Mouse (Mus musculus) hindbrain, embryonic 10.5 days (tissue): ENCODE data around the gene Atg101. TPM values are rescaled to one million over a fixed set of nuclear protein-coding genes. Genes with fewer than 3 reads are reported as not detected.

Experiments
- DNase-seq: peaks from one replicate; pipeline ENCODE4 v3.0.0-alpha.2; 2017; ENCODE audit warnings: low spot score
- H3K27ac ChIP-seq: fragments of 300-500 bp; sonication (generic); 2 replicates; pipeline ENCODE4 v1.5.1; 2016; ENCODE audit warnings: mild to moderate bottlenecking, moderate library complexity
- H3K27me3 ChIP-seq: fragments of 300-500 bp; sonication (generic); 2 replicates; pipeline ENCODE4 v1.6.1; 2016; ENCODE audit warnings: mild to moderate bottlenecking; ENCODE audit not compliant: poor library complexity, insufficient read depth, severe bottlenecking
- H3K36me3 ChIP-seq: fragments of 300-500 bp; sonication (generic); 2 replicates; pipeline ENCODE4 v1.6.1; 2016; ENCODE audit warnings: mild to moderate bottlenecking, moderate library complexity
- H3K4me1 ChIP-seq: fragments of 300-500 bp; sonication (generic); replicated peaks from 2 replicates; pipeline ENCODE4 v1.6.1; 2016; ENCODE audit warnings: mild to moderate bottlenecking
- H3K4me3 ChIP-seq: fragments of 300-500 bp; sonication (generic); 2 replicates; pipeline ENCODE4 v1.5.1; 2016; ENCODE audit warnings: mild to moderate bottlenecking, moderate library complexity
- H3K9me3 ChIP-seq: fragments of 300-500 bp; sonication (generic); 2 replicates; pipeline ENCODE4 v1.6.1; 2016; ENCODE audit warnings: mild to moderate bottlenecking, moderate library complexity
- WGBS: fragments of 180-500 bp; shearing (Covaris S2); methylation state at CpG from one replicate; pipeline ENCODE4 v1.1.7; 2016; 5-methylcytosine and 5-hydroxymethylcytosine counted together
- polyA plus RNA-seq: library from polyadenylated mRNA; unstranded; fragments of >200 nt; fragmentation: Nextera tagmentation; extraction: Ambion mirVana; gene quantifications from 2 replicates; pipeline ENCODE4 v1.2.1, GENCODE M21; 2016

The Atg101 gene
- polyA plus RNA-seq, 1 experiment from 2014 or later: 82.1 TPM

GRCm38 (mm10) chr15:101259922-101260321 lies 24.1 kb upstream of the Atg101 start:
- Histone ChIP-seq H3K36me3 (no peaks in the 10 kb centered on the region), H3K27ac (no peak overlapping the region), H3K4me3 (no peak overlapping the region), H3K4me1 (peaks cover 52% of the 10 kb centered on the region), H3K9me3 (no peaks in the 10 kb centered on the region), H3K27me3 (peaks cover 20% of the 10 kb centered on the region)
- no peak for DNase-seq
- 80% methylated on average over 3 of the region's 3 CpGs for WGBS

- Histone ChIP-seq H3K36me3 (no peaks in the 10 kb centered on the region), H3K27ac (no peak overlapping the region), H3K4me1 (peaks cover 52% of the 10 kb centered on the region), H3K27me3 (peaks cover 22% of the 10 kb centered on the region), H3K4me3 (no peak overlapping the region), H3K9me3 (no peaks in the 10 kb centered on the region)
- 57% methylated on average over 10 of the region's 10 CpGs for WGBS
- DNase-seq: no peak
Measured at GRCm38 (mm10) chr15:101260387-101260786, 23.7 kb upstream of the Atg101 start.

- WGBS: 68% methylated on average over 13 of the region's 13 CpGs
- Histone ChIP-seq H3K4me1 (peaks cover 53% of the 10 kb centered on the region), H3K4me3 (no peak overlapping the region), H3K27me3 (peaks cover 26% of the 10 kb centered on the region), H3K9me3 (no peaks in the 10 kb centered on the region), H3K27ac (peak overlapping the region; percentile 64), H3K36me3 (no peaks in the 10 kb centered on the region)
- no peak for DNase-seq
Measured at GRCm38 (mm10) chr15:101260874-101261622, 23.0 kb upstream of the Atg101 start.

- peaks cover 41% of the 10 kb centered on the region for H3K27me3 ChIP-seq
- H3K4me1 ChIP-seq: peaks cover 55% of the 10 kb centered on the region
- 69% methylated on average over 5 of the region's 5 CpGs for WGBS
- no peak for DNase-seq
- H3K36me3 ChIP-seq: no peaks in the 10 kb centered on the region
- no peaks in the 10 kb centered on the region for H3K9me3 ChIP-seq
- no peak overlapping the region for H3K4me3 ChIP-seq
- no peak overlapping the region for H3K27ac ChIP-seq
Measured at GRCm38 (mm10) chr15:101262502-101262901, 21.6 kb upstream of the Atg101 start.

- WGBS: under 1% methylated on average over 57 of the region's 57 CpGs
- H3K4me1 ChIP-seq: peaks cover 58% of the 10 kb centered on the region
- H3K36me3 ChIP-seq: peaks cover 8% of the 10 kb centered on the region; the same call in 1 of the 2 replicates
- no peaks in the 10 kb centered on the region for H3K9me3 ChIP-seq
- H3K4me3 ChIP-seq: peak overlapping the region; percentile 61
- peaks cover 61% of the 10 kb centered on the region for H3K27me3 ChIP-seq
- peak; percentile 77 for DNase-seq
- peak overlapping the region; percentile 82 for H3K27ac ChIP-seq
Measured at GRCm38 (mm10) chr15:101266132-101266963, 17.7 kb upstream of the Atg101 start.

- H3K27me3 ChIP-seq: peaks cover 61% of the 10 kb centered on the region
- no peak for DNase-seq
- WGBS: 7% methylated on average over 25 of the region's 25 CpGs
- peak overlapping the region; percentile 61 for H3K4me3 ChIP-seq
- H3K4me1 ChIP-seq: peaks cover 49% of the 10 kb centered on the region
- H3K27ac ChIP-seq: peak overlapping the region; percentile 82
- H3K36me3 ChIP-seq: peaks cover 18% of the 10 kb centered on the region
- H3K9me3 ChIP-seq: no peaks in the 10 kb centered on the region
Measured at GRCm38 (mm10) chr15:101267053-101268032, 16.7 kb upstream of the Atg101 start.

- Histone ChIP-seq H3K4me1 (peaks cover 44% of the 10 kb centered on the region), H3K27ac (no peak overlapping the region), H3K27me3 (peaks cover 43% of the 10 kb centered on the region), H3K36me3 (peaks cover 38% of the 10 kb centered on the region), H3K4me3 (no peak overlapping the region), H3K9me3 (no peaks in the 10 kb centered on the region)
- DNase-seq: no peak
- 93% methylated on average over 29 of the region's 29 CpGs for WGBS
Measured at GRCm38 (mm10) chr15:101270101-101270820, 13.8 kb upstream of the Atg101 start.

- H3K9me3 ChIP-seq: no peaks in the 10 kb centered on the region
- no peak for DNase-seq
- peaks cover 38% of the 10 kb centered on the region for H3K36me3 ChIP-seq
- WGBS: 74% methylated on average over 3 of the region's 3 CpGs
- peaks cover 37% of the 10 kb centered on the region for H3K4me1 ChIP-seq
- H3K4me3 ChIP-seq: no peak overlapping the region
- H3K27me3 ChIP-seq: peaks cover 34% of the 10 kb centered on the region
- H3K27ac ChIP-seq: no peak overlapping the region
Measured at GRCm38 (mm10) chr15:101271107-101271506, 13.0 kb upstream of the Atg101 start.

GRCm38 (mm10) chr15:101271513-101271912 lies 12.6 kb upstream of the Atg101 start:
- 85% methylated on average over 15 of the region's 15 CpGs for WGBS
- peaks cover 30% of the 10 kb centered on the region for H3K27me3 ChIP-seq
- no peak for DNase-seq
- H3K4me3 ChIP-seq: no peak overlapping the region
- no peak overlapping the region for H3K27ac ChIP-seq
- H3K36me3 ChIP-seq: peaks cover 38% of the 10 kb centered on the region
- no peaks in the 10 kb centered on the region for H3K9me3 ChIP-seq
- peaks cover 37% of the 10 kb centered on the region for H3K4me1 ChIP-seq

GRCm38 (mm10) chr15:101274380-101274779 lies 9.7 kb upstream of the Atg101 start:
- WGBS: 80% methylated on average over 6 of the region's 6 CpGs
- H3K4me3 ChIP-seq: no peak overlapping the region

GRCm38 (mm10) chr15:101277351-101277899 lies 6.6 kb upstream of the Atg101 start:
- Histone ChIP-seq H3K36me3 (peaks cover 20% of the 10 kb centered on the region), H3K4me1 (peaks cover 39% of the 10 kb centered on the region), H3K9me3 (no peaks in the 10 kb centered on the region), H3K27ac (peak overlapping the region; percentile 86), H3K27me3 (no peaks in the 10 kb centered on the region), H3K4me3 (no peak overlapping the region)
- 30% methylated on average over 11 of the region's 11 CpGs for WGBS
- peak; percentile 65 for DNase-seq

More at GRCm38 (mm10) chr15:101274380-101274779, 9.7 kb upstream of the Atg101 start:
- no peak overlapping the region for H3K27ac ChIP-seq
- peaks cover 38% of the 10 kb centered on the region for H3K36me3 ChIP-seq
- H3K27me3 ChIP-seq: peaks cover 3% of the 10 kb centered on the region; the same call in 1 of the 2 replicates
- H3K4me1 ChIP-seq: peaks cover 40% of the 10 kb centered on the region
- no peak for DNase-seq
- H3K9me3 ChIP-seq: no peaks in the 10 kb centered on the region
